Mouse (Mus musculus) liver, adult 2 months (tissue): ENCODE data around the gene Hcar2.

Experiments
- CTCF ChIP-seq: fragments of 200-500 bp; IDR thresholded peaks from 2 replicates; pipeline ENCODE4 v1.5.1; 2011; ENCODE audit warnings: low read depth, low read length, control low read depth
- POLR2A ChIP-seq: fragments of 200-500 bp; IDR thresholded peaks from 2 replicates; pipeline ENCODE4 v1.6.1; 2011; ENCODE audit warnings: low read length, control low read depth; ENCODE audit not compliant: insufficient read depth; ENCODE audit errors: extremely low read depth

GRCm38 (mm10) chr5:123897352-123897751 lies 32.1 kb upstream of the Hcar2 start:
- TF ChIP-seq CTCF = no peak
- TF ChIP-seq POLR2A = no peak
